Mouse (Mus musculus): ENCODE data around the gene Tln1.

DNA sequence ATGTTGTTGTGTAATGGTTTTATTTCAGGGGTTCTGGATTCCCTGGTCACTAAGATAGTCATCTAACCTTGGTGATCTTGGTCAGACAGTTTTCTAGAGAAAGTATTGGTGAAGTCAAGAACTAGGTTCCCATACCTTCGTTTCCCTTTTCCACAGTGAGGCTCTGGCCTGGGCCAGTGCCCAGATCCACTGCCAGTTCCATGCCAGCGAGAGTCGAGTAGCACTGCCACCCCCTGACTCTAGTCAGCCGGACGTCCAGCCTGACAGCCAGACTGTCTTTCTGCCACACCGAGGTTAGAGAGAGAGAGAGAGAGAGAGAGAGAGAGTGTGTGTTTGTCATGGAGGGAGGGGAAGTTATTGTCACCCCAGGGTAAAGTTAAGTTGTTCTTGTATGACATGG lies 17.2 kb upstream of the Tln1 start:
- no peak for TF ChIP-seq CTCF (IDR thresholded peaks at IDR 0.05; ENCODE audit: control insufficient read depth, insufficient read depth, insufficient replicate concordance, low read depth, low read length)
- TF ChIP-seq POLR2A (IDR thresholded peaks at IDR 0.05; ENCODE audit: control insufficient read depth, low read depth, low read length) = no peak
